Mouse (Mus musculus) kidney, adult 2 months (tissue): ENCODE results near the gene Tcl1b5.

Source experiments
- CTCF ChIP-seq: fragments of 200-500 bp; conservative IDR thresholded peaks from 2 replicates; pipeline ENCODE4 v1.5.1; 2011; ENCODE audit warnings: low read depth, mild to moderate bottlenecking, control low read depth, low read length, moderate library complexity, mixed read lengths; ENCODE audit not compliant: insufficient read depth, insufficient read length
- POLR2A ChIP-seq: fragments of 200-500 bp; IDR thresholded peaks from one replicate; pipeline ENCODE4 v1.6.1; 2011; ENCODE audit warnings: low read depth, low read length, control low read depth

GRCm38 (mm10) chr12:105145714-105146113 is 30.4 kb upstream of the Tcl1b5 start, which contains the start of gene Tcl1b2:
- no peak for TF ChIP-seq CTCF
- no peak for TF ChIP-seq POLR2A
